Mouse (Mus musculus) MEL-GATA-1-ER (cell line): ENCODE results near the gene Ankrd33b.
A peak's percentile ranks its signal among the peaks of the same experiment; 100 is the strongest.

Source experiments
- DNase-seq: peaks from one replicate; pipeline ENCODE4 v3.0.0-alpha.2; 2012; ENCODE audit warnings: low read depth; ENCODE audit errors: extremely low read depth

Gene Ankrd33b

DNA sequence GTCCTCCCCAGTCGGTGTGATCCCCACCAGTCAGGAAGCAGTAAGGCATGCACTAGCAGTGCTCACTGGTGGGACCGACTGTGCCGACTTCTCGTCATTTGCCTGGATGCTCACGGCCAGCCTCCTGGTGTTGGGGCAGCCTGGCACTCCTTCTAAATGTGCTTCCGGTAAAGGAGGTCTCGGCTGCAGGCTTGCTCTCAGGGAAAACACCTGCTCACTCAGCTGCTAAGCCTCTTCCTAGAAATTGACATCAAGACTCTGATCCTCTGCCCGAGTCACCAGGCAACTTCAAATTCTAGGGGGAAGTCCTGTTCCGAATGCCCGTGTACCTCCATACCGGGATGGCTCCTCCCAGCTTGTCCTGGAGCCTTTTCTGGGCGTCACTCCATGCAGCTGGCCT is 101.7 kb downstream of the Ankrd33b start:
- no peak for DNase-seq

DNA sequence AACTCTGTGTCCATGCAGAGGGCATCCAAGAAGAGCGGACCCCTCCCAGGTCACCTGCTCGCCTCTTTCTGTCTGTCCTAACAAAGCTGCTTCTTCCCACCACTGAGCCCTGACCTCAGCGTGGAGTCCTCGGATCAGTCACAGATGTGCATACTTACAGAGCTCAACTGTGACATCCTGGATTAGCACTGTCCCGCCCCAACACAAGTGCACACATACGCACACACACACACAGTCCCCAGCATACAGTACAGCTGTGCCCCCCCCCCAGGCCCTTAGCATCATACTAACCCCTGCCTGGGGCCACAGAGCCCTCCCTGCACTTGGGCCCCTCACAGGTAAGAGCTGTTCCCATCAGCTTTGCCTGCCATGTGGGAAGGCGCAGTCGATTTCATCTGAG is 102.1 kb downstream of the Ankrd33b start:
- no peak for DNase-seq

DNA sequence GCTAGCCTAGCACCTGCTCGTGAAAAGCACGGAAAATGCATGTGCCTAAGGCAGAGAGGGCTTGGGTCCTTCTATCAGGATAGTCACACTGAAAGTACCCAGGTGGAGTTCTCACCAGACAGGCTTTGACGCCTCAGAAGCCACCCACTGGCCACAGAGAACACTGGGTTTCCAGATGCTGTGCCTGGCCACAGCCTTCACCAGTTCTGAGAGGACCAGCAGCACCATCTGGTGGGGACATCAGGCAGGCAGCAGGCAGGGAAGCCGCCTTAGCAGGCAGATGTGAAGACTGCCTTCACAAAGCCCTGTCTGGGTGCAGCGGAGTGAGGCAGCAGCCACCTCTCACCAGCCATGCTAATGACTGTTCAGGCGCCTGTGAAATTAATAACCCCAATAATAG is 102.7 kb downstream of the Ankrd33b start:
- no peak for DNase-seq

DNA sequence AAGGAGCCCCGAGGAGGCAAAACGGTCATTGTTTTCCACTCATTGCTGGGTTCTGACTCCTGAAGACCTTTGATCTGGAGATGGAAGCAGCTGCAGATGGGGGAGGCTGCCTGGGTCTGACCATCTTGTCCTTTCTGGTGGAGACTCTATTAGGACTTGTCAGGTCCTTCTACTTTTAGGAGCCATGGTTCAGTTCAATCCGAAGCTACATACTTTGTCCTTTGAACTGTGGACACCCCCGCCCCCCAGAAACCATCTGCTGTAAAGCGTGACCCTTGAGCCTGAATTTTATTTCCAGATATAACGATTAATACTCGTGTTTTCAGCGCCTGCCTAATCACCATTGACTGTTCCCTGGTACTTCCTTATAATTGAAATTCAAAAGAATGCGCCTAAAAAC is 105.2 kb downstream of the Ankrd33b start:
- DNase-seq = no peak

DNA sequence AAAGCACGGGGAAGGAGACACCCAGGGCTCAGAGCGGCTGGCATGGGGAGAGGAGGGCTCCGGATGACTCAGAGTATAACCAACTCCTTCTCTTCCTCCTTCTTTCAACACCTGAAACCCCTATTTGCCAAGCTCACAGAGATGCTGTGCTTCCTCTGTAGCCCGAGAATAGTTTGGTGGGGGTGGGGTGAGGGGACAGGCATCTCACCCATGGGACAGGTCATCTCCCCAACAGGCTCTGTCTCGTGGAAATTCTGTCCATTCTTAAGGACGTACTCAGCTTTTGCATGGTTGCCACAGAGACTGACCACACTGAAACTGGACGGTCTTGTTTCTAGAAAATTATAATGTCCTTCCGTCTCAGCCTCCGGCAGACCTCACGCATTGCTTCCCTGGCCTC is 106.4 kb downstream of the Ankrd33b start:
- no peak for DNase-seq

DNA sequence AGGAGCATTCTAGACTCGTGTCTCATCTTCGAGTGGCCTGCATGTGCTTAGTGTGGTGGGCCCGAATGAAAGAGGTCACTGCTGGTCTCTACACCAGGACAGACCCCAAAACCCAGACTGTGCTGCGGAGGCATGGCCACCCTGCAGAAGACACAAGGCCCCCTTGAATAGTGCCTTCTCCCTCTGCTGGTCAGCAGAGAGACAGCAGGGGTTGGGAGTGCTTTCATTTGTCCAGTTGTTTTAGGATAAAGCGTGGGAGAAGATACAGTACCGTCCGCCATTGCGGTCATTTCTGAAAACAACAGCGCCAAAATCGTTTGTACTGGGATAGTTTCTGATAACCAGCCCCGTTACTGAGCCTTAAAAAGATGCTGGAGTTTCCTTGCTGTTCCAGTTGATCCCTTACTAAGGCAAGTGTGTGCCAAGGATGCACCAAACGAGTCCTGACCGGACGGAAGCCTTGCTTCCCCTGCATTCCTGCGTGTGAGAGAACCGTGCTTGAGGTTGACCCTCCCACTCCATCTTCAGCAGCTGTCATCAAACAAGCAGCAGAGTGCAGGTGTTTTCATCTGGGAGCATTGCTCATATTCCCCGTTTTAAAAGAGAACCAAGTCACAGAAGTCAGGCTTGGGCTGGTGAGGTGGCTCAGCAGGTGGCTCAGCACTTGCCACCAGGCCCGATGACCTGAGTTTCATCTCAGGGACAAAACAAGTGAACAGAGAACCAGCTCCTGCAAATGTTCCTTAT is 108.7 kb downstream of the Ankrd33b start:
- DNase-seq = no peak

DNA sequence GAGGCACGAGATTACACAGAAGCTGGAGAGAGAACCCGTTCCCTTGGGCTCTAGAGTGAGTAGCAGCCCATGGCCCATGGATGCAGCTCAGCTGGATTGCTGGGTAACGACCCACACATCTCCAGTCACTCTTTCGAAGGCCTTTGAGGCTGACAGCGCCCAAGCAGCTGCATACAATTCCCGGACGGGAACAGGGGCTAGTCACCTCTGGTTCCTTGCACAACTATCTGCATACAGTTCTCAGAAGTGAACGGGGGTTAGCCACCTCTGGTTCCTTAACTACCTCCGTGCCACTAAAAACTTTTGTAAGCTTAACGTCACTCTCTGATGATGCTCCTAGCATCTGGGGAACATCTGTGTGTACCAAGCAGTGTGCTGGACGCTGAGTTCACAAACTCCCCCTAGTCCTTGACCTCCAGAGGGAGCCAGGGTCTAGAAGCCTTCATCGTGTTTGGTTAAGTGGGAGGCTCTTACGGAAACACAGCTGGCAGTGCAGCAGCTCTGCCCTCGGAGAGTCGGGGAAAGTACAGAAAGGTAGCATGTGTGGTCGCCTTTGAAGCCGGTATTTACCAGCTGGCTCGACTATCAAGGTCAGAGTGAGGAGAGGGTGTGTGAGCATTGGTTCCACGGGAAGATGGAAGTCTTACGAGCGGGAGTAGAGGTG is 109.4 kb downstream of the Ankrd33b start:
- no peak for DNase-seq

DNA sequence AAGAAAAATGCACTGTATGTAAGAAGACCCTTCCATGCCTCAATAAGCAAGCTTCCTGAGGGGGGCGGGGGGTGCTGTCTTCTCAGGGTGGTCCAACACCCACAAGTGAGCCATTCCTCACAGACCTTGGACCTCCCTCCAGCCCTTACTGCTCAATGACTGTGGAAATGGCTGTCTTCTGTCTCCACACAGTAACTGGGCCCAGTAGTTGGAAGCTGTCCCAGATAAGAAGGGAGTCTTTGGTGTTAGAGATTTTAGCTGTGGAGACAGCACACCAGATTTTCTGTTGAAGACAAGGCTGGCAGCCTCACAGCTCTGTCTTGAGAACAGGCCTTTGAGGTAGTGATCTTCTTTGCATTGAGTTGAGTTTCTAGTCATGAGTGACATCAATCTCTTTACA is 110.2 kb downstream of the Ankrd33b start:
- DNase-seq = no peak

DNA sequence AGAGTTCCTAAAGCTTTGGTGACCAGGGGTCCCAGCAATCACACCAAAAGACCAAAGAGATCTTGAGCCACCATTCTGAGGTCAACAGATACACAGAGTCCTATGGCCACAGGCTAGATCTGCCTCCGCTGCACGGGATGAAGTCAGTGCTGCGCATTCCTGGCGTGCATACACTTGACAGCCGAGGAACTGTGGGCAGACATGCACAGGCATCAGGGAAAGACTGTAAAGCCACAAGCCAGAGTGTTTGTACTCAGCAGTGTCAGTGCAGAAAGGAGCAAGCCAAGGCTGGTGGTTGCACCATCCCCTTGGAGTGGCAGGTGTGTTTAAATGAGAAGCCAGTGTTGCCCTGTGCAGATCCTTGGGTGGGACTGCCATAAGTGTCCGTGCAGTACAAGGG is 111.8 kb downstream of the Ankrd33b start:
- DNase-seq = no peak

DNA sequence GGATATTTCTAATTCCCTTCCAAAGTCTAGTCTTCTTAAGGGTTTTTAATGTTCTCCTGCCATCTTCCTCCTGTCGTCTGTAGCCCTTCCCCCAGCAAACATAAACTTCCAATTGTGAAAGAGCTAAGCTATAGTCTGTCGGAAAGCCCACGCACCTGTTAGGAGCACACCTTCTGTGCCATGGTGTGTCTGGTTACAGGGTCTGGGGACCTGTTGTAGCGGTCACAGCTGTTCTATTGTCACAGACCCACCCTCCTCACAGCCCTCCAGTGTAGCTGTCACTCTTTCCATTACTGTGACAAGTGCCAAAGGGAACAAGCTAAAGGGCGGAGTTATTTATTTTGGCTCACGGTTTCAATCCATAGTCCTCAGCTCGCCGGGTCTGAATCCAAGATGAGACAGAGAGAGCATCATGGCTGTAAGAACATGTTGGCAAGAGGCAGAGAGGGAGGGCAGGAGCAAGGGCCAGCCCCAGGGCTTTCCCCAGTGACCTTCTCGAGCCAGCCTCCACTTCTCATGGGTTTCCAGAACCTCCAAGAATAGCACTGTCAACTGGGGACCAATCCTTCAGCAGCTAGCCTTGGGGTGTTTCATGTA is 112.5 kb downstream of the Ankrd33b start:
- no peak for DNase-seq

DNA sequence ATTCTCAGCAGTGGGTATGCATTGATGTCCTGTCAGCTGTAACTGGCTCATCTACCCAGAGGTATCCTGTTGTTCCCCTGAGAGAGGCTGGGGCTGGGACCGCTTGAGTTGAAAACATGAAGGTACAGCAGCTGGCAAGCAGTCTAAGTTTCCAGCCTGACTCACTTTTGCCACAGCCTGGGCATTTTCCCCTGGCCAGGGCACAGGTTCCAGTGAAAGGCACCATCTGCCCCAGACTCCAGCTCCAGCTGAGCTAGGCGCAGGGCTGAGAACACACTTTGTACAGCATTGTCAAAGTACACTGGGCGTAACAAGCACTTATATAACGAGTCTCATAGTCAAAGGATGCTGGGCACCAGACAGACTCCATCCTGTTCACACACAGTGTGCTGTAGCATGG is 113.6 kb downstream of the Ankrd33b start:
- no peak for DNase-seq

DNA sequence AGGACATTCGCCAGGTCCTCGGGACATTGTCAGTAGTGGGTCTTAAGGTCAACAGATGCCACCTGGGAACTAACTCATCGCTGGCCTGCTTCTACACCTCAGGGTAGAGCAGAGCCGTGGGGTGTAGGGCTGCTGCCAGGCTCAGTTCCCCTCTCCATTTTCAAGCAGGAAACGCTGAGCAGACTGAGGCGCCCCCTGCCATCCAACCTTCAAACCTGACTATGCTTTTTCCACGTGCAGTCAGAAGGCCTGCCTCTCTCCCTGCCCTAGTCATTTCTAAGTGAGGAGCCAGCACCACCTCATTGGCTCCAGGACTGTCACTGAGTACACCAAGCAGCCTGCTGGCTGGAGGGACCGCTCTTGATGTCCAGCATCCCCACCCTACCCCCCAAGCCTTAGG is 114.1 kb downstream of the Ankrd33b start:
- no peak for DNase-seq

DNA sequence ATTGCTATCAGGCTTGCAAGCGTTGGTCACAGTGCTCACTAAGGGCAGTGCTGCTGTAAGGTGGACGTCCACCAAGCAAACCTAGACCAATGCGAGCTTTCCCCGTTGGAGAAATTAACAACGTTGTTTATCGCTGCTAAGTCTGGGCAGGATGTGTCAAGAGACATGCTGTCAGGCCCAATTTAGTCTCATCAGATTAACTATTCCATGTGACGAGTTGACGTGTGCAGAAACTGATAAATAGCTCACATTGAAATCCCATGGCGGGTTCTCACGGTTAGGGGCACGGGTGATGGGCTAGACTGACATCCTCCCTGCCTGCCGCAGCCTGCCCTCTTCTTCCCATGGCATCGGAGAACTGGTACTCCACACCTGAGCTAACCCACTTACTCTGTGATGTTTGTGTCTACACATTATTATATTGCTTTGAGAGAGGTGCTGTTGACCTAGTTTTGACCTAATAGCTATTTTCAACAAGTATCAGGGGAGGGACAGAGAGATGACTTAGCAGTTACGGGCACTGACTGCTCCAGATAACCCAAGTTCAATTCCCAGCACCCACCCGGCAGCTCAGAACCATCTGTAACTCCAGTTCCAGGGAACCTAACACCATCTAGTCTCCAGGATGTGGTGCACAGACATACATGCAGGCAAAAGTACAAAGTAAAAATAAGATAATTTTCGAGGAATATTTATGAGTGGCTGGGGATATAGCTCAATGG is 114.8 kb downstream of the Ankrd33b start:
- no peak for DNase-seq

DNA sequence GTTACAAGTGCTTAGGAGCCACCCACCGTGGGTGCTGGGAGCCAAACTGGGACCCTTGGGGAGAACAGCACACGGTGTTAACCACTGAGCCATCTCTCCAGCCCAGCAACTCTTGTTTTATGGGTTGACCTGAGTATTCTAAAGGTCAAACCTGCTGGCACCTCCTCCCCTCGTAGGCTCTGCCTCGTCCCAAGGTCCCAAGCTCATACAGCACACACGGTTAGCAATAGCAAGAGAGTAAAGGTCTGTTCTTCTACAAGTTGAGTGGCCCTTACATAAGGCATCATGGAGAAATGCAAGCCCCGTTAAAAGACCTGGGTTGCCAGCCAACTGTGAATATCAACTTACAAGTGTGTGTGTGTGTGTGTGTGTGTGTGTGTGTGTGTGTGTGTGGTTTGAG is 116.3 kb downstream of the Ankrd33b start:
- DNase-seq = no peak

DNA sequence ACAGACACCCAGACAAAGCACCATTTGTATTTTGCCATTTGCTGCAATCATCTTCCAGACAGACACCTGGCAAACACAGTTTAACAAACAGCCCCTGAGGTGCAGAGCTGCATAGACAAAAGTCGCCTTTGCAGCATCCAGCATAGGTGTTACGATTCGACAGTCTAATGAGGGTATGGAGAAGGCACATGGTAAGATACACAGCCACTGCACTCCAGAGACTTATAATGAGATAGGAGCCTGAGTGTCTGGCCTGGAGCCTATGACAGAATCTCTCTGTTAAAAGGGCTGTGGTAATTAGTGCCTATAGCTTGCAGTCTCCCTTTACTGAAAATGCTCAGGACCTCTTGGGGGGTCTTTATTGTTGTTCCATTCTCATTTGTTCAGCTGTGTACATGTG is 116.8 kb downstream of the Ankrd33b start:
- DNase-seq = no peak

DNA sequence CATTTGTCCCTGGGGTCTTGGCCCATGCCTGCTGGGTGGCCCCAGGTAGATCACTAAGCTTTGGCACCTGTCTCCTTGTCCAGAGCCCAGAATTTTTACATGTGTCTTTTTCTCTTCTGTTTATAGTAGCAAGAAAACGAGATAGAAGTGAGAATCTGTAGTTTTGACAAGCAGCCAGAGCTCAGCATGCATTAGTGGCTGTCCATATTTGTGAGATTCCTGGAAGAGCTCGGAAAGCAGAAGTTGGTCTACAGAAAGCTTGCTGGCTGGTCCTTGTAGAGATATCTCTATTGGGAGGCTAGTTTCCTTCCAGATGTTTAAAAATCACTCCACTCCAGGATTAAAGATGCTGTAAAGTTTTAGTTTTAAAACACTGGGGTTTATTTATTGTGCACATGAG is 117.5 kb downstream of the Ankrd33b start:
- peak; percentile 72 for DNase-seq

DNA sequence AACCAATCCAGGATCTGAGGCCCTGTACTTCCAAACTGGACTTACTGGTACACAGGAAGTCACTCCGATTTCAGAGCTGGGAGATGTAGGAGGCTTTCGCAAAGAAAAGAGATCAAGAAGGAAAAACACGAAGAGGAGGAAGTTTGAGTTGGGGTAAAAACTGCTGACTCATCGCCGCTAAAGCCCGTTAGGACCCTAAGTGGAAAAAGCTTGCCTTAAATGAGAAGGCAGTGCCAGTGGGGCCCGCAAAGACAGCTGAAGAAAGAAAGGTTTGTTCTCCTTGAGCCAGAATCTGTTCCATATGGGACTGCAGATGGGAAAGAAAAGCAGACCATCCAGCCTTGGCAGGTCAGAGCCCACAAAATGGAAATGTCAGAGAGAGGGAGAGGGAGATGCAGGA is 118.6 kb downstream of the Ankrd33b start:
- peak; percentile 30 for DNase-seq

DNA sequence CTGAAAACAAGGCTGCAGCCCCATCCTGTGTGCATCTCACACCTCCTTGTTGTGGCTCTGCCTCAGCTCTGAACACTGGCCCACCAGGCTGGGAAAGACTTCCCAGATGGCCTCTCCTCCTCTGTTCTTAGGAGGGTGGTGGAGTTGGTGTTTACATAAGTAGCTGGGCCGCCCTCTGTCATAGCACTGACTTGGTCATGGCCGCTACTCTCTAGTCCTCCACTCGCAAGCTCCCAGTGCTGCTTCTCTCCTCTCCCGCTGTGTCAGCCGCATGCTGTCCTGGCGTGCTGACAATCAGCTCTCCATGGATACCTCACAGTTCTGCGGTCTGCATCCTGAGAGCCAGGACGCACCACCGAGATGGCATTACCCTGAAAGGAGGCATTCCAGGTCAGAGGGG is 120.5 kb downstream of the Ankrd33b start:
- no peak for DNase-seq

DNA sequence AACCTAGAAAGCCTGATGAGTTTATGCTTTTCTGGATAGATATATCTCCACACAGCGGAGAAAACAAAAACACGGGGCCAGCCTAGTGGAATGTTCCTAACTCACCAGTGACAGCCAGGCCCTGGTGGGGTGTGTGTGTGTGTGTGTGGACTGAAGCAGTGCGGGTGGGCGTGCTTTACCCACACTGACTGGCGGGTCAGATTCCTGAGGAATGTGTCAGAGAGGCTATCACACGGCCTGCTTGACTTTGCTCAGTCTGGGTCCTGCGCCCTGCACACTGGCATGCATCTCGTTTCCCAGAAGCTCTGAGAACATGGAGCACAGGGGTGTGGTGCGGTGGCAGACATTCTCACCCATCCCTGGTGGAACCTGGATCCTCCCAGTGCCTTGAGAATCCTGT is 121.6 kb downstream of the Ankrd33b start:
- DNase-seq = no peak

DNA sequence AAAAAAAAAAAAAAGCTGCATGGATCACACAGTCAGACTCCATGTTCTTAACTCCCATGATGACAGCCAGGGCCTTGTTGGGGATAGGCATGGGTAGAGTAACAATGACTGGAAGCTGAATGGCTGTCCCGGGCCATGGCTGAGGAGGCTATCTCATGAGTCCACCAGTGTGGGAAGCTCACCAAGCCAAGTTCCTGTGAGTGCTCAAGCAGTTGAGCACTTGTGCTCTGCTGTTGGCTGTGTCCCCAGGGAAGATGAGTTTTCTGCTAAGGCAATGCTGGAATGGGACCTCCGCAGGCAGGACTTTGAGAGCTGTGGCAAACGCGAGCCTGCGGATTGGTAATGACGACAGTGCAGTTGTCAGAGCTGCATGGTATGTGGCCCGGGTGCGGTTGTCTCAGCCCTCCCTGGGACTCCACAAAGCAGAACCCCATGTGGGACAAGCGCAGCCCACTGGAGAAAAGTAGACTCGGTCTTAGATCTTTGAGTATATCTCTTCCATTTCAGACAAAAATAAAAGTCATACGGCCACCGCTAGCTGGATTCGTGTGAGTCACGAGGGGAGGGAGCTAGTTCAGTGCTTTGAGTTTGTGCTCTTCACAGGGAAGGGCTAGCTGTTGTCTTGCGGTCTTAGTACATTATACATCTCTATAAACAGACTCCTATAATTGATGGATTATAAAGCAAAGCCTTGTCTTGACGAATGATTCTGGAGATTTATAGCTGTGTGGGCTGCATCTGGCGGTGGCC is 122.7 kb downstream of the Ankrd33b start:
- DNase-seq = no peak

DNA sequence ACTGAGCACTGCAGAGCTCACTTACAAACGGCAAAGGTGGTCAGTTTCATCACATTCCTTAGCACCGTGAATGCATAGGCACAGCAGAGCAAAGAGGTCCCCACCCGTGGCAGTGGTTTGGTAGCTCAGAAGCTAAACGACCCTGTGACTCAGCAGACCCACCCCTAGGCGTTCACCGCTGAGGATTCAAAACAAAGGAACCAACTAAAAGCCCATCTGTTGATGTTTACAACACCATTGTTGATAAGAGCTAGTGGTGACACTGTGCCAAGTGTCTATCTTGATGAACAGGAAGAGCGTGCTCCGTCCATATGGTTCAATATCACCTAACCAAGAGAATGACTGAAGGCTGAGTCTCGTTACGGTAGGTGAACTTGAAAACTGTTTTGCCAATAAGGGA is 124.3 kb downstream of the Ankrd33b start:
- no peak for DNase-seq
